Mouse (Mus musculus) kidney, postnatal 14 days (tissue): ENCODE results near the gene Dlx1.
A peak's percentile ranks its signal among the peaks of the same experiment; 100 is the strongest.

Source experiments
- DNase-seq: peaks from one replicate; pipeline ENCODE4 v3.0.0; 2022; ENCODE audit warnings: mixed read lengths

The Dlx1 gene

DNA sequence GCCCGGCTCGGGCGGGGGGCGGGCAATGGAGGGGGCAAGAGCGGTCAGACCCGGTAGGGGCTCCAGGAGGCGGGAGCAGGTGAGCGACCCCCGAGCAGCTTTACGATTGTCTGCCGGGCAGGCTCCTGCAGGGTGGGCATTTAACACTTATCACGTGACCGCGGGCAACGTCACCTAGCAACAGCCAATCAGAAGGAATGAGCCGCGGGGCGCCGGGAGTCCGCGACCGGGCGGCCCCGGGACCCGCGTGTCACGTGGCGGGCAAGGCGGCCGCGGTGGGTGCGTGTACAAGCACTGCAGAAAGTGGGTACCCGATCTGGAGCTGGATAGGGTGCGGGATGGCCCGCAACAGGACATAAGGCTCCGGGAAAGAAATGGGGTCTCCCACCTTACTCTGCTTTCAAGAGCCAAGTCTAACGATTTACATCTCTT, 18.7 kb downstream of the Dlx1 start, which contains the start of gene Dlx2:
Gene Dlx2, minus strand, starts transcription at position 115 of the 432 bp plus-strand sequence.
- DNase-seq, result no peak

DNA sequence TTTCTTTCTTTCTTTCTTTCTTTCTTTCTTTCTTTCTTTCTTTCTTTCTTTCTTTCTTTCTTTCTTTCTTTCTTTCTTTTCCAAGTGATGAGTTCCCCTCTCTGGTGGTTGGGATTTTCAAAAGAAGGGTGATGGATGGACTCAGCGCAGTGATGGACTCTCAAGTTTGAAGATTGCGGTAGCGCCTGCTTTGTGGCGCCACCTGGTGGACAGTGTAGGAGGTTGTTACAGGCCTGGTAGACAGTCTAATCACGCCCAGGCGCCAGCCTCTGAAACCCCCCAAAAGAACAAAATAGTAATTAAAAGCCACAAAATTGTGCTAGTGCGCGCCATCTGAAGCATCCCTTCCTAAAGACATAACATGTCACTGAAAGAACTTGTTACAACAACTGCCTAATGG, 19.9 kb downstream of the Dlx1 start:
- peak; percentile 79 for DNase-seq

DNA sequence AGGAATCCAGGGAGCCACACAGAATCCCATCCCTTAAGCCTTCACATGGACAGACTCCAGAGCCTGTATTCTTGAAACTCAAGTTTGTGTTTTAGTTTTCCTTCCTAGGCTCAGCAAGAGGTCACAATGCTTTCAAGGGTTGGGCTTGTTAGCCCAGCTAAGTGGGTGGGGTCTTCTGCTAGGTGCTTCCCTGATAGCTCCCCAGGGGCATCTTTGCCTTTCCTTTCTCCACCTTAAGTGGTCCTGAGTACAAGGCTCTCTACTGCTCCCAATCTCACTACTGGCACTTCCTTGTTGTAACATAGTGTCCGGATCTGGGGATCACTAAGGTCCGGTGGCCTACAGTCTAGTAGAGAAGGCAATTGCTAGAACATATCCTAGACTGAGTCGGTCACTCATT, 22.4 kb downstream of the Dlx1 start:
- DNase-seq, result no peak

DNA sequence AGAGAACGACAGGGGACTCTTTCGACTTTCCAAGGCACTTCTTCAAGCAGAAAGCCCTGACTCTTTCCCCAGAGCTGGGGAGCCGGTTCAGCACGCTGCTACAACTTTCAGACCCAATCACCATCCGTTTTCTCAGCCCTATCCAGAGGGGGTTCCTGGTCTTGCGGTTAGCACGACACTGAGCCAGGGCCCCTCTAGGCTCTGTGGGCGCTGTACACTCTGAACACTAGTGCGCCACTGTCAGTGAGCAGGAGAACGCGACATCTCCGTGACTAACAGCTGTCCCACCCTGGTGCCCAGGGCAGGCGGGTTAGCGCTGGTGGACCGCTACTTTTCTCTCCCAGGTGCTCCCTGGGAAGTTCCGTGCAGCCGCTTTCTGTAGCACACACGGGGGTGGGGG, 23.8 kb downstream of the Dlx1 start:
- no peak for DNase-seq

DNA sequence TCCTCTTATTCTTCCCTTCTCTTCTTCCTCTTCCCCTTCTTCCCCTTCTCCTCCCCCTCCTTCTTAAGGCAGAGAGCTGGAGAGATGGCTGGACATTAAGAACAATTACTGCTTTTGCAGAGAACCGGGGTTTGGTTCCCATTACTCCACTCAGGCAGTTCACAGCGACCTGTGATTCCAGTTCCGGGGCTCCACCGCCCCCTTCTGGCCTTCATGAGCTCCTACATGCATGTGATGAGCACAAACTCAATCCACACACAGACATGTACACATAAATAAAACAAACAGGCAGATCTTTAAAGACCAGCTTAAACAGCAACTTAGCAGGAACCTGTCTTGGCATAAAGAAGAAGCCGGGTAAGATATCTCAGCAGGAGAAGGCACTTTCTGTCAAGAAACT, 28.2 kb downstream of the Dlx1 start:
- DNase-seq, result no peak

DNA sequence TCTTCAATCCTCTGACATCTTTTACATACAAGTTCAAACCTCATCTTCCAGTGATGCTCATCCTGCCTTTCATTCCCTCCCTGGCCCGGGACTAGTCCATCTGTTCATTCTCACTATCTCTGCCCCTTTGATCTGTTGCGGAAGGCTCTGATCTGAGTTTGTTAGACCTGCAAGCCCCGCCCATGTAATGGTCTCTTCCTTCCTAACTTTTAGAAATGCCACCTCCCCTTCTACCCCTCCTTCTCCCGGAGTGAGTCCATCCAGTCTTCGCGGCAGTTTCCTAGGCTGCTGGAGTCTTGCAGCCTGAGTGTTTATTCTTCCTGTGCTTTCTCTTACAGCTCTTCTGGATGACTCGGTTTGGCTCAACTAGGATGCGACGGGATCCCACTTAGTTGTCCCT, 38.6 kb downstream of the Dlx1 start:
- DNase-seq, result no peak

DNA sequence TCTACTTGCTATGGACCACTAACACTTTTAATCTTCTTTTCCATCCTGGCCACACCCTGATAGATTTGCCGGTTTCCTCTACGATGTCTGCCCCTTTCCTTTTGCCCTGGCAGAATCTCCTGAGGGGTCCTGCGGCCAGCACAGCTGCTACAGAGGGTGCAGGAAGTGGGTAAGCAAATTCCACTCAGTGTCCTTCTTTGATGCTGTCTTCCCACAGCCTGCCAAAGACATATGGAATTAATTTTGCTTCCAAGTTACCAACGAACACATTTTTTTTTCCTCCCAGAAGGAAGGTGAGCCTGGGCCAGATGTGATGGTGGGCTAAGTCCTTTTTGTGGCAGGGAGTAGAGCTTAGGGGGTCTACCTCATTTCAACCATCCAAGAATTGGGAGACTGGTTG, 45.8 kb downstream of the Dlx1 start:
- DNase-seq, result no peak

DNA sequence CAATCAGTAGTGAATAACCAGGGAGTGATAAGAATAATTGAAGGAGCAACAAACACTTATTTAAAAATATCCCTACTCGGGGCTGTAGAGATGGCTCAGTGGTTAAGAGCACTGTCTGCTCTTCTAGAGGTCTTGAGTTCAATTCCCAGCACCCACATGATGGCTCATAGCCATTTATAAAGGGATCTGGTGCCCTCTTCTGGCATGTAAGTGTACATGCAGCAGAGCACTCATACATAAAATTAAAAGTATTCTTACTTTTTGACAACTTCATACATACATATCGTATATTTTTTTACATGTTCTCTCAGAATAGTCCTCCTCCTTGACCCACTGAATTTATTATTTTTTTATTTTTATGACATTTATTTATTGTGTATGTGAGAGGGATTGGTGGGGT, 49.1 kb downstream of the Dlx1 start:
- no peak for DNase-seq

DNA sequence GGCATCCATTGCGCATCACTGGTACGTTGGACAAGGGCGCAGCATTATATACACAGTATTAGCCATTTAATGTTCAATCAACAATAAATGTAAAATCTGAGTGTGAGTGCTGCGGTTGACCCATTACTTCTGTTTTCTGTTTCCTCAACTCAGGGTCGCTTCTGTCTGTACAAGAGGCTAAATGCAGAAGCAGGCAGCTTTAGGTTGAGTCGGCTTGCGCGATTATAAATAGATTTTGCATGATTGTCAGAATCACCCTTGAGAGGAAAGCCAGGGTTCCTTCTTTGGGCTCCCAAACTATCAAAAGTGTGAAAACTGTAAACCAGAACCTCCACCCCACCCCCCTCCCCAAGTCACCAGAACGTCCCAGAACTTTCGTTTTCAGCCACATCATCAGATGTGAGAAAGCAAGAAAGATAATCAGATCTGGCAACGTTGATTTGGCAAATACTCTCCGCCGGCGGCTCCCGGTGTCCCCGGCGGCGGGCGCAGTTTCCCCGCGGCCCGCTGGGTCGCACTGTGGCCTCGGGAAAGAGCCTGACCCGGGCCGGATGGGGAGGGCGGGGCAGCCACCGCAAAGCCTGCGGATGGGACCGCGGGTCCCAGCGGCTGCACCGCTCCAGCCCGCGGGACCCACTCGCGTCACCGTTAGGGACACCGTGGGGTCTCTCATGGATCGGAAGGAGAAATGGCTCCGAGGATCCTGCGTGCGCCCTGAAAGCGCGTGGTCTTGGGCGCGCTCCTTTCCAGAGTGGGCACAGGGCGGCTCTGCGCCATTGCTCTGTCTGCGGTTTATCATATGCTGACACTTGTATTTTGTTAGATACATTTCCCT, 52.9 kb downstream of the Dlx1 start:
- DNase-seq, result peak; percentile 76

DNA sequence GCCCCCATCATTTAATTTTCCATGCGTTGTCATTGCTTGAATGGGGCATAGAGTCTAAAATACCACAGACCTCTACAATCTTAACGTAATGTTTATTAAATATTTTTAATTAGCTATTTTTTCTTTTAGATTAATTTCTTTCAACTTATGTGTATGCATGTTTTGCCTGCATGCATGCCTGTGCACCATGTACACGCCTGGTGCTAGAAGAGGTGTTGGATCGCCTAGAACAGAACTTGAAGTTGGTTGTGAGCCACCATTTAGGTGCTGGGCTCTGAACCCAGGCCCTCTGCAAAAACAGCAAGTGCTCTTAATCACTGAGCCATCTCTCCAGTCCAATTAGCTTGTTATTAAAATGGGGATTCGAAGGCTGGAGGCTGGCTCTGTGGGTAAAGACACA, 53.6 kb downstream of the Dlx1 start:
- DNase-seq, result no peak
